Mouse (Mus musculus) stomach, postnatal 0 days (tissue): Measurements from ENCODE around the gene Dna2. TPM values are rescaled to one million over a fixed set of nuclear protein-coding genes. Genes with fewer than 3 reads are reported as not detected.

ENCODE experiments used
- ATAC-seq: fragments of 200-750 bp; cut with Nextera tagmentation; 2 replicates; pipeline ENCODE4 v1.8.0; 2017; ENCODE audit not compliant: low FRiP score, low TSS enrichment
- DNase-seq: peaks from one replicate; pipeline ENCODE4 v3.0.0-alpha.2; 2016; ENCODE audit warnings: low spot score
- H3K27ac ChIP-seq: fragments of 300-500 bp; sonication (generic); replicated peaks from 2 replicates; pipeline ENCODE4 v1.5.1; 2014; ENCODE audit warnings: mild to moderate bottlenecking, control low read depth
- H3K27me3 ChIP-seq: fragments of 300-500 bp; sonication (generic); 2 replicates; pipeline ENCODE4 v1.6.1; 2014; ENCODE audit warnings: low read length; ENCODE audit not compliant: control insufficient read depth, insufficient read depth
- H3K36me3 ChIP-seq: fragments of 300-500 bp; sonication (generic); 2 replicates; pipeline ENCODE4 v1.6.1; 2014; ENCODE audit warnings: low read length, mixed read lengths; ENCODE audit not compliant: control insufficient read depth, insufficient read depth
- H3K4me1 ChIP-seq: fragments of 300-500 bp; sonication (generic); replicated peaks from 2 replicates; pipeline ENCODE4 v1.6.1; 2014; ENCODE audit warnings: antibody characterized with exemption; ENCODE audit not compliant: control insufficient read depth, insufficient read depth
- H3K4me2 ChIP-seq: fragments of 300-500 bp; sonication (generic); replicated peaks from 2 replicates; pipeline ENCODE4 v1.6.1; 2014; ENCODE audit warnings: low read depth, mild to moderate bottlenecking, control low read depth, moderate library complexity
- H3K4me3 ChIP-seq: fragments of 300-500 bp; sonication (generic); 2 replicates; pipeline ENCODE4 v1.5.1; 2014; ENCODE audit warnings: low read depth, low read length, control low read depth
- H3K9ac ChIP-seq: fragments of 300-500 bp; sonication (generic); 2 replicates; pipeline ENCODE4 v1.6.1; 2014; ENCODE audit warnings: mild to moderate bottlenecking, low read length, control low read depth, mixed read lengths
- H3K9me3 ChIP-seq: fragments of 300-500 bp; sonication (generic); 2 replicates; pipeline ENCODE4 v1.6.1; 2016; ENCODE audit warnings: low read length; ENCODE audit not compliant: control insufficient read depth
- CTCF ChIP-seq: IDR thresholded peaks from 2 replicates; pipeline ENCODE4 v1.5.1; 2016; ENCODE audit warnings: antibody characterized with exemption, low read depth, mild to moderate bottlenecking, moderate library complexity
- EP300 ChIP-seq: optimal IDR thresholded peaks from 2 replicates; pipeline ENCODE3; 2016; ENCODE audit warnings: antibody characterized with exemption
- WGBS: fragments of 180-500 bp; shearing (Covaris S2); extraction: QIAGEN DNeasy Blood & Tissue Kit; methylation state at CpG from one replicate; pipeline ENCODE4 v1.1.7; 2014; 5-methylcytosine and 5-hydroxymethylcytosine counted together
- polyA plus RNA-seq: library from polyadenylated mRNA; unstranded; fragments of >200 nt; fragmentation: Nextera tagmentation; extraction: Ambion mirVana; gene quantifications from 2 replicates; pipeline ENCODE4 v1.2.1, GENCODE M21; 2015

The Dna2 gene
- polyA plus RNA-seq, 1 experiment from 2014 or later, result 3.3 TPM

- H3K4me1 ChIP-seq, result 0 out of 2 replicates have a peak, but pooled peaks cover 2% of the 10 kb centered on the region
- no peak overlapping the region for H3K4me3 ChIP-seq
- no peak overlapping the region for H3K9ac ChIP-seq
- no peaks in the 10 kb centered on the region for H3K27me3 ChIP-seq
- no peak overlapping the region for H3K27ac ChIP-seq
- no peak overlapping the region for H3K4me2 ChIP-seq
- H3K9me3 ChIP-seq, result no peaks in the 10 kb centered on the region
- H3K36me3 ChIP-seq, result no peaks in the 10 kb centered on the region; the same call in none of the 2 replicates
- no peak for DNase-seq
- no peak for TF ChIP-seq EP300
- no peak for TF ChIP-seq CTCF
- no peak for ATAC-seq
- 86% methylated on average over 6 of the region's 6 CpGs for WGBS
These were observed 72.5 kb downstream of the Dna2 start for GRCm38 (mm10) chr10:63019304-63019703.

- ATAC-seq (no peak), DNase-seq (no peak)
- no peaks in the 10 kb centered on the region for H3K27me3 ChIP-seq
- H3K4me2 ChIP-seq, result peak overlapping the region; percentile 69
- 0 out of 2 replicates have a peak, but pooled peaks cover 2% of the 10 kb centered on the region for H3K4me1 ChIP-seq
- H3K9ac ChIP-seq, result 0 out of 2 replicates have a peak overlapping the region, but pooled peaks have one; percentile 38
- WGBS, result 22% methylated on average over 4 of the region's 4 CpGs
- H3K9me3 ChIP-seq, result no peaks in the 10 kb centered on the region
- TF ChIP-seq CTCF (no peak), EP300 (no peak)
- peak overlapping the region; percentile 99 for H3K4me3 ChIP-seq
- no peak overlapping the region for H3K27ac ChIP-seq
- no peaks in the 10 kb centered on the region; the same call in 1 of the 2 replicates for H3K36me3 ChIP-seq
These were observed 74.9 kb downstream of the Dna2 start for GRCm38 (mm10) chr10:63021702-63022101.

GRCm38 (mm10) chr10:63022541-63023120 is 75.8 kb downstream of the Dna2 start:
- WGBS, result under 1% methylated on average over 27 of the region's 27 CpGs
- Histone ChIP-seq H3K9me3 (no peaks in the 10 kb centered on the region), H3K4me2 (peak overlapping the region; percentile 69), H3K27me3 (no peaks in the 10 kb centered on the region), H3K27ac (peak overlapping the region; percentile 100), H3K36me3 (no peaks in the 10 kb centered on the region; the same call in 1 of the 2 replicates), H3K4me3 (peak overlapping the region; percentile 99), H3K4me1 (0 out of 2 replicates have a peak, but pooled peaks cover 2% of the 10 kb centered on the region), H3K9ac (peak overlapping the region; percentile 99)
- no peak for ATAC-seq
- TF ChIP-seq CTCF (no peak), EP300 (no peak)
- no peak for DNase-seq

GRCm38 (mm10) chr10:63023121-63023748 is 76.4 kb downstream of the Dna2 start:
- DNase-seq (peak; percentile 70), ATAC-seq (peak; percentile 16)
- H3K4me3 ChIP-seq, result peak overlapping the region; percentile 99
- under 1% methylated on average over 44 of the region's 68 CpGs for WGBS
- H3K27me3 ChIP-seq, result no peaks in the 10 kb centered on the region
- no peaks in the 10 kb centered on the region for H3K36me3 ChIP-seq
- H3K27ac ChIP-seq, result peak overlapping the region; percentile 100
- peak overlapping the region; percentile 99 for H3K9ac ChIP-seq
- no peak for TF ChIP-seq CTCF
- no peak for TF ChIP-seq EP300
- peak overlapping the region; percentile 69 for H3K4me2 ChIP-seq
- H3K9me3 ChIP-seq, result no peaks in the 10 kb centered on the region
- H3K4me1 ChIP-seq, result 0 out of 2 replicates have a peak, but pooled peaks cover 2% of the 10 kb centered on the region

Other genes starting within 250 kb of the Dna2 start
- gene Stox1, start 220.9 kb upstream of the Dna2 start, polyA plus RNA-seq, result 0.67 and 0.70 TPM in 2 replicates
- 42.0 and 43.0 TPM in 2 replicates for gene Ccar1, start 154.7 kb upstream of the Dna2 start, polyA plus RNA-seq
- 6.4 TPM in 2 replicates for gene Tet1, start 38.0 kb upstream of the Dna2 start, polyA plus RNA-seq
- gene Slc25a16, start 26.4 kb upstream of the Dna2 start, polyA plus RNA-seq, result 14.7 and 16.5 TPM in 2 replicates
- 10.3 and 12.8 TPM in 2 replicates for gene Rufy2, start 33.2 kb downstream of the Dna2 start, polyA plus RNA-seq
- 24.9 and 26.4 TPM in 2 replicates for gene Hnrnph3, start 77.2 kb downstream of the Dna2 start, polyA plus RNA-seq
- gene Pbld2, start 77.3 kb downstream of the Dna2 start, polyA plus RNA-seq, result 14.6 and 15.0 TPM in 2 replicates
- gene Pbld1, start 113.1 kb downstream of the Dna2 start, polyA plus RNA-seq, result 1.2 TPM in 2 replicates
- gene Atoh7, start 152.6 kb downstream of the Dna2 start, polyA plus RNA-seq, result 0.18 TPM in 1 of 2 replicates, not detected in the other